Mouse (Mus musculus): ENCODE data around the gene Myo5a.

GRCm38 (mm10) chr9:75235696-75236095 lies 164.9 kb downstream of the Myo5a start:
- TF ChIP-seq CTCF (IDR thresholded peaks at IDR 0.05) (no peak), POLR2A (IDR thresholded peaks at IDR 0.05; ENCODE audit: insufficient read depth, low read depth, low read length) (no peak), EP300 (IDR thresholded peaks at IDR 0.05; ENCODE audit: insufficient read depth, low read depth, low read length) (no peak)

Data from heart, adult 2 months (tissue).